Mouse (Mus musculus) embryonic facial prominence, embryonic 14.5 days (tissue): Measurements from ENCODE around the gene Nfasc. TPM values are rescaled to one million over a fixed set of nuclear protein-coding genes. Genes with fewer than 3 reads are reported as not detected.

Source experiments
- ATAC-seq: fragments of 200-750 bp; cut with Nextera tagmentation; 2 replicates; pipeline ENCODE4 v1.8.0; 2017; ENCODE audit warnings: low read depth, moderate number of reproducible peaks, moderate TSS enrichment
- DNase-seq: peaks from one replicate; pipeline ENCODE4 v3.0.0-alpha.2; 2015; ENCODE audit warnings: low spot score
- H3K27ac ChIP-seq: fragments of 300-500 bp; sonication (generic); replicated peaks from 2 replicates; pipeline ENCODE4 v1.5.1; 2014; ENCODE audit warnings: low read depth, mild to moderate bottlenecking, low read length, moderate library complexity
- H3K27me3 ChIP-seq: fragments of 300-500 bp; sonication (generic); replicated peaks from 2 replicates; pipeline ENCODE4 v1.6.1; 2014; ENCODE audit warnings: low read length; ENCODE audit not compliant: control insufficient read depth, insufficient read depth
- H3K36me3 ChIP-seq: fragments of 300-500 bp; sonication (generic); 2 replicates; pipeline ENCODE4 v1.6.1; 2014; ENCODE audit warnings: low read length, mixed read lengths; ENCODE audit not compliant: control insufficient read depth, insufficient read depth
- H3K4me1 ChIP-seq: fragments of 300-500 bp; sonication (generic); 2 replicates; pipeline ENCODE4 v1.6.1; 2014; ENCODE audit warnings: antibody characterized with exemption, low read length; ENCODE audit not compliant: control insufficient read depth, insufficient read depth
- H3K4me2 ChIP-seq: fragments of 300-500 bp; sonication (generic); 2 replicates; pipeline ENCODE4 v1.6.1; 2014; ENCODE audit warnings: low read depth, mild to moderate bottlenecking, low read length, moderate library complexity, mixed read lengths
- H3K4me3 ChIP-seq: fragments of 300-500 bp; sonication (generic); 2 replicates; pipeline ENCODE4 v1.5.1; 2014; ENCODE audit warnings: low read depth, mild to moderate bottlenecking, low read length
- H3K9ac ChIP-seq: fragments of 300-500 bp; sonication (generic); 2 replicates; pipeline ENCODE4 v1.6.1; 2014; ENCODE audit warnings: low read depth, mild to moderate bottlenecking, low read length, moderate library complexity, mixed read lengths
- H3K9me3 ChIP-seq: fragments of 300-500 bp; sonication (generic); 2 replicates; pipeline ENCODE4 v1.6.1; 2016; ENCODE audit warnings: low read length; ENCODE audit not compliant: control insufficient read depth
- WGBS: fragments of 180-500 bp; shearing (Covaris S2); extraction: QIAGEN DNeasy Blood & Tissue Kit; methylation state at CpG from one replicate; pipeline ENCODE4 v1.1.7; 2014; 5-methylcytosine and 5-hydroxymethylcytosine counted together
- polyA plus RNA-seq: library from polyadenylated mRNA; unstranded; fragments of >200 nt; fragmentation: Nextera tagmentation; extraction: Ambion mirVana; gene quantifications from 2 replicates; pipeline ENCODE4 v1.2.1, GENCODE M21; 2014

Nfasc gene
- polyA plus RNA-seq, 1 experiment from 2014 or later: 2.4 TPM

DNA sequence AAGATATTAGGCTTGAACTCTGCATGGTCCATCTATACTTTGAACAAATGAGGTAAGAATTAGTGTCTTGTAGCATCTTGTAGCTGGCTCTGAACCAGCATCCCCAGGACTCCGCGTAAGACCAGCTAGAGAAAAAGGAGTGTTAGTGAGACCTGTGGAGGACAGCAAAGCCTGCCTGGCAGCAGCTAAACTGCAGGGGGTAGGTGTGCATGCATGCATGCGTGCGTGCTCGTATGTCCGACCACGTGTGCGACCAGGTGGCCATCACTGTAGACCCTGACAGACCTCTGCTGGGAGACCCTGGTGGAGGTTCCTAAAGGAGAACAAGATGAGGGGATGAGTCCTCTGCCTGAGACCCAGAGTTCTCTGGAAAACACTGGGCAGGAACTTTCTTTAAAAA is 113.4 kb downstream of the Nfasc start:
- H3K27ac ChIP-seq: no peak overlapping the region
- DNase-seq: no peak
- H3K9ac ChIP-seq: no peak overlapping the region
- no peak for ATAC-seq
- H3K4me1 ChIP-seq: 0 out of 2 replicates have a peak, but pooled peaks cover 4% of the 10 kb centered on the region
- H3K27me3 ChIP-seq: no peaks in the 10 kb centered on the region
- H3K36me3 ChIP-seq: no peaks in the 10 kb centered on the region
- WGBS: 93% methylated on average over 8 of the region's 8 CpGs
- no peaks in the 10 kb centered on the region for H3K9me3 ChIP-seq
- no peak overlapping the region for H3K4me2 ChIP-seq
- no peak overlapping the region for H3K4me3 ChIP-seq

GRCm38 (mm10) chr1:132626125-132626756 is 115.4 kb downstream of the Nfasc start:
- WGBS: 55% methylated on average over 7 of the region's 7 CpGs
- peak; percentile 24 for DNase-seq
- no peak overlapping the region for H3K4me3 ChIP-seq
- no peaks in the 10 kb centered on the region for H3K27me3 ChIP-seq
- H3K27ac ChIP-seq: no peak overlapping the region
- peak; percentile 39; the same call in 1 of the 2 replicates for ATAC-seq
- H3K9ac ChIP-seq: no peak overlapping the region
- H3K4me2 ChIP-seq: no peak overlapping the region
- no peaks in the 10 kb centered on the region for H3K36me3 ChIP-seq
- no peaks in the 10 kb centered on the region for H3K9me3 ChIP-seq
- H3K4me1 ChIP-seq: 0 out of 2 replicates have a peak, but pooled peaks cover 4% of the 10 kb centered on the region

DNA sequence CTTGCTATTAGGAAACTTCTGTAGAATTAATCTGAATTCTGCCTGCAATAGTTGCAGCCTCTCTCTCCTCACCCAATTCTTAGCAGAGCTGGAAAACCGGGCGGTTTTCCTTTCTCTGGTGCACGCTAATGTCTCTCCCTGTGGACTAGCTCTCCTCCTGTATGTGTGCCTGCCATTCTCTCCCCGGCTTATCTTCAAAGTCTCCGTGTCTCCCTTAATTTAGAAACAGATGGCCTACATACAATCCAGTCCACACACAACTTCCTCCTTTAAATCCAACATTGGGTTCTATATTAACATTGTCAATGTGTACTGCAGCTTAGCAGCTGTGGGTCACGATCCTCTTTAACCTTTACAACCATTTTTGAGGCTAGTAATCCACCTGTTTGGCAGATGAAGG is 116.6 kb downstream of the Nfasc start:
- no peak overlapping the region for H3K4me3 ChIP-seq
- H3K4me2 ChIP-seq: no peak overlapping the region
- no peaks in the 10 kb centered on the region for H3K27me3 ChIP-seq
- H3K36me3 ChIP-seq: no peaks in the 10 kb centered on the region
- H3K27ac ChIP-seq: no peak overlapping the region
- no peak for DNase-seq
- no peak overlapping the region for H3K9ac ChIP-seq
- 40% methylated on average over 6 of the region's 6 CpGs for WGBS
- 0 out of 2 replicates have a peak, but pooled peaks cover 4% of the 10 kb centered on the region for H3K4me1 ChIP-seq
- H3K9me3 ChIP-seq: no peaks in the 10 kb centered on the region
- peak; percentile 38; the same call in 1 of the 2 replicates for ATAC-seq

- Histone ChIP-seq H3K9ac (no peak overlapping the region), H3K4me2 (no peak overlapping the region), H3K9me3 (no peaks in the 10 kb centered on the region), H3K27ac (no peak overlapping the region), H3K27me3 (no peaks in the 10 kb centered on the region), H3K36me3 (no peaks in the 10 kb centered on the region), H3K4me1 (0 out of 2 replicates have a peak, but pooled peaks cover 4% of the 10 kb centered on the region), H3K4me3 (no peak overlapping the region)
- DNase-seq (no peak), ATAC-seq (no peak)
- 55% methylated on average over 1 of the region's 1 CpGs for WGBS
These were observed 117.1 kb downstream of the Nfasc start for GRCm38 (mm10) chr1:132624466-132624865.

DNA sequence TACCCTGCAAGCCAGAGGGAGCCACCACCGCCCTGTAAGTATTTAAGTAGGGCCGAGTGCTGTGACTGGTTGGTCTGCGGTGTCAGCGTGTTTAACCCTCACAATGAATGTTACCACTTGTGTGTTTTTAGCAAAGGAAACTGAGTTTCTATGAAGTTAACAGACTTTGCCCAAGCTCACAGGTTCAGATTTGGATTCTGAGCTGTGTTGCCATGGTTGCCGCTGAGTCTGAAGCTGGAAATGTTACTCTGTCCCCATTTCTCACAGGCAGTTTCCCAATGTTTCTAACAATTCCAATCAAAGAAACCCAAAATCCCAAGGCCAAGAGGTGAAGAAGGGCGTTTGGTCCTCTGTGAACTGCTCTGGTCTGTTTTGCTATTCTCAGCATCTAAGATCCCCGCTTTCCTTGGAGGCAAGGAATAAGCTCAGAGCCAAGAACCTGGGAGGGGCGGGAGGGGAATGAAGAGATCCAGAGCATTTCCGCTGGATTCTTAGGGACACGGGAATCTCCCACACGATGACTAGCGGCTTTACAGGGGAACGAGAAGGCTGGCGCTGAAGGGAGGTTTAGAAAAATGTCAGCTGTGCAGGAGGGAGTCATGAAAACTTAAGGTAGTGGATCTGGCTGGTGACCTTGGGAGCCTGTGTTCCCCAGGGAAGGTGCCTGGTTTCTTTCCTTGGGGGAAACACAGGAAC is 117.8 kb downstream of the Nfasc start:
- WGBS: 37% methylated on average over 14 of the region's 14 CpGs
- H3K4me3 ChIP-seq: no peak overlapping the region

DNA sequence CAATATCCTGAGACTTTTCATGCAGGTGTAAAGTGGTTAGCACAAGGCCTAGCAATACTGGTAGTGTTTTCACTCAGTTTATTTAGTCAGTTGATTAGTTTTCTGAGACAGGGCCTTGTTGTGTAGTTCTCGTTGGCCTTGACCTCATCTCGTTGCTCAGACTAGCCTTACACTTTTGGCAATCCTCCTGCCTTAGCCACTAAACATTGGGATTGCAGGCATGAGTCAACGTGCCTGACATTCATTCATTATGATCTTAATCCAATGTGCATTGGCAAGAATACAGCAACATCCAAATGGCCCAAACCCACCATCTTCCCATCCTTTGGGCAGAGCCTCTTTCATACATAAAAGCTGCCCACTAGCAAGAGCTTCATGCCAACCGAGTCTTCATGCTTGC is 129.5 kb downstream of the Nfasc start:
- 79% methylated on average over 4 of the region's 4 CpGs for WGBS
- Histone ChIP-seq H3K9ac (no peak overlapping the region), H3K36me3 (no peaks in the 10 kb centered on the region), H3K4me1 (no peaks in the 10 kb centered on the region), H3K9me3 (no peaks in the 10 kb centered on the region), H3K4me3 (no peak overlapping the region), H3K4me2 (no peak overlapping the region), H3K27ac (no peak overlapping the region), H3K27me3 (no peaks in the 10 kb centered on the region)
- DNase-seq (no peak), ATAC-seq (no peak)

More for the DNA sequence above, 117.8 kb downstream of the Nfasc start:
- DNase-seq: peak; percentile 20
- no peak for ATAC-seq
- H3K9me3 ChIP-seq: no peaks in the 10 kb centered on the region
- H3K4me1 ChIP-seq: 0 out of 2 replicates have a peak, but pooled peaks cover 4% of the 10 kb centered on the region
- H3K36me3 ChIP-seq: no peaks in the 10 kb centered on the region
- H3K9ac ChIP-seq: no peak overlapping the region
- no peak overlapping the region for H3K27ac ChIP-seq
- H3K27me3 ChIP-seq: no peaks in the 10 kb centered on the region
- H3K4me2 ChIP-seq: no peak overlapping the region

DNA sequence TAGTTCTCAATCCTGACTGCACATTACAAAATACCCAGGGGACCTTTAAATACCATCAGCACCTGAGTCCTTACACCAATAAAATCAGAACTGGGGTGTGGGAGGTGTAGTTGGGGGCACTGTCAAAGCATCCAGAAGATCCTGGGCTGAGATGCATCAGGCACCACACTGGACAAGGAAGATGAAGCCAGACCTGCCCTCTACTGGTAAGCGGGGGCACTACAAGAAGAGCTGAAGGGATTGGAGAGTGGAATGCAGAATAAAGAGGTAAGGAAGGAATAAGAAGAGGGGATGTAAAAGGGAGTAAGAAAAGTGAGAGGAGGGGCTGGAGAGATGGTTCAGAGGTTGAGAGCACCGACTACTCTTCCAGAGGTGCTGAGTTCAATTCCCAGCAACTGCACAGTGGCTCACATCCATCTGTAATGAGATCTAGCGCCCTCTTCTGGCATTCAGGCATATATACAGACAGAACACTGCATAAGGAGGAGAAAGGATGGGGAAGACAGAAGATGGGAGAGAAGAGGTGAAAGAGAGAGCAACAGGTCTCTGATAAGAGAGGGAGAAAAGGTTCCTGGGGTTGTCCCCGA is 132.5 kb downstream of the Nfasc start:
- Histone ChIP-seq H3K4me2 (no peak overlapping the region), H3K9ac (no peak overlapping the region), H3K9me3 (no peaks in the 10 kb centered on the region), H3K4me1 (no peaks in the 10 kb centered on the region), H3K4me3 (no peak overlapping the region), H3K36me3 (no peaks in the 10 kb centered on the region), H3K27me3 (no peaks in the 10 kb centered on the region), H3K27ac (no peak overlapping the region)
- DNase-seq (peak; percentile 19), ATAC-seq (peak; percentile 44; the same call in 1 of the 2 replicates)
- WGBS: 33% methylated on average over 4 of the region's 4 CpGs

GRCm38 (mm10) chr1:132602161-132602560 is 139.4 kb downstream of the Nfasc start:
- DNase-seq (no peak), ATAC-seq (no peak; the same call in 1 of the 2 replicates)
- Histone ChIP-seq H3K36me3 (no peaks in the 10 kb centered on the region), H3K4me3 (no peak overlapping the region), H3K4me2 (no peak overlapping the region), H3K9ac (no peak overlapping the region), H3K27ac (no peak overlapping the region), H3K4me1 (no peaks in the 10 kb centered on the region), H3K9me3 (no peaks in the 10 kb centered on the region), H3K27me3 (no peaks in the 10 kb centered on the region)
- WGBS: 38% methylated on average over 6 of the region's 8 CpGs
